Mouse (Mus musculus) adrenal gland, adult 8-10 months (tissue): Measurements from ENCODE around the gene Atp8b3. TPM values are rescaled to one million over a fixed set of nuclear protein-coding genes. Genes with fewer than 3 reads are reported as not detected.

Experiments
- DNase-seq: peaks from one replicate; pipeline ENCODE4 v3.0.0; 2022
- total RNA-seq, 4 experiments: library from RNA; stranded (reverse); gene quantifications; 2 replicates each; pipeline ENCODE4 v1.2.4; 2022

Atp8b3 gene
- total RNA-seq, 4 experiments from 2014 or later, result 1.2 to 3.0 (median 1.9) TPM

DNA sequence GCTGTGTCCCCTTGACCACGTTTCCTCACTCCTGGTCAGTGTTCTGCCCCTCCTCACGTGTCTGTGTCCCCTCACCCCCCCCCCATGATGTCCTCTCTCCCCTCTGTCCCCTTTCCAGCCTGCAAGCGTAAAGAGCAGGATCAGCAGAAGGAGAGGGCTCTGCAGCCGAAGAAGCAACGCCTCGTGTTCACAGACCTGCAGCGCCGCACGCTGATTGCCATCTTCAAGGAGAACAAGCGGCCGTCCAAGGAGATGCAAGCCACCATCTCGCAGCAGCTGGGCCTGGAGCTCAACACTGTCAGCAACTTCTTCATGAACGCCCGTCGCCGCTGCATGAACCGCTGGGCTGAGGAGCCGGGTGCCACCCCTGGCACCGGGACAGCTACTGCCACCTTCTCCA lies 25.2 kb downstream of the Atp8b3 start:
- DNase-seq, result no peak

DNA sequence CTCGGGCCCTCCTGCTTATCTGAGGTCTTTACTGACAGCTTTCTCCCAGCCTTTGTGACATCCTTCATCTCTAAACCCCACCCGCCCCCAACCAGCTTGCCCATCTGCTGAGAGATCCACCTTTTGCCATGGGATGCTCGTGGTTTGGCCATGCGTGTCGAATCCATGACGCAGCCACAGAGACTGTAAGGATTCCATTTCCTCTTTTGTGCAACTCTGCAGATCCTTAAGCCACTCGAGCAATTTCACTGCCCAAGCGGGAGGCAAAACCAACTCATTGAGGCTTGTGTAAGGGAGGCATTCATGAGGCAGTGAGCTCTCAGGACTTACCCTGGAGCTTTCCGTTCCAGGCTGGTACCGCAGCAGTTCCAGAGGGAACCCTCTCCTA lies 28.7 kb downstream of the Atp8b3 start:
- DNase-seq, result no peak

DNA sequence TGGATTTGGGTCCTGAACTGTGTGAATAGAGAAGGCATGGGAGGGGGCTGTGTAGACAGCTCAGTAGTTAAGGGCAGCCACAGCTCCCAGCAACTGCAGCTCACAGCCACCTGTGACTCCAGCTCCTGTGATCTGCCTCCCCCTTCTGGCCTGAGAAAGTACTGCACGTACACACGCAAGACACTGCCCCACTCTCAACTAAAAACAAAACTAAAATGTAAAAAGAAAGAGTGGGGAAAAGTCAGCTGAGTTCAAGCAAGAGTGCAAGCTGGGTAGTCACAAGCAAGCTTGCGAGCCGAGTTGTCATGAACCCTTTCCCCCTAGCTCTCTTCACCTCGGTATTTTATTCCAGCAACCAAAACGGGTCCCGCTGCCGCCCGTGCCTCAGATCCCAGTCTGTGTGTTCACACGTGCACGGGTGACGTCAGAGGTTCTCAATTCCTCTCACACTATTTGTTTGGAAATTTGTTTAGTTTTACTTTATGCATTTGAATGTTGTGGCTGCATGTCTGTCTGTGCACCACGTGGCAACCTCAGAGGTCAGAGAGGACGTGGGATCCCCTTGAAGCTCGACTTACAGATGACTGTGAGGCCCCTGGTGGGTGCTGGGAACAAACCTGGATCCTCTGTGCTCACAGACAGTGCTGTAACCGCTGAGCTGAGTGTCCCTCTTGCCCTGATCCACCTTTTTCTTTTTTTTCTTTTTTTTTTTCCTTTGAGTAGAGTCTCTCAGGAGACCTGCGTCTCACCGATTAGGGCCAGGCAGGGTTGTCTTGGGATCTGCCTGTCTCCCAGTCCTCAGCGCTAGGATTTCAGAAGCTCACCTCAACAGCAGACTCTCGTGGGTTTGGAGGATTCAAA lies 29.3 kb downstream of the Atp8b3 start:
- DNase-seq, result peak; percentile 52

DNA sequence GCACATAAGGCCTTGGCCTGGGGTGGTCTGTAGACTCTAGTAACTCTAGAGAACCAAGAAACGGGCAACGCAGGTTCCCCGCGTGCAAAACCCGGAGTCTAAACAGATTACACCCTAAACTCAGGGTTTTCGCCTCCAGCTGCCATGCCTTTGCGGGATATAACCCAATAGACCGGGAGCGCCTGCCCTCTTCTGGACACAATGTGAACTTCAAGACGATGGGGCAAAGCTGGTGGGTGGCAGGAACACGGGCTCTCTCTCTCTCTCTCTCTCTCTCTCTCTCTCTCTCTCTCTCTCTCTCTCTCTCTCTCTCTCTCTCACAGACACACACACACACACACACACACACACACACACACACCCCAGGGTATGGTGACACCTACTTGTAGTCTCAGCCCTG lies 32.7 kb downstream of the Atp8b3 start:
- peak; percentile 29 for DNase-seq

DNA sequence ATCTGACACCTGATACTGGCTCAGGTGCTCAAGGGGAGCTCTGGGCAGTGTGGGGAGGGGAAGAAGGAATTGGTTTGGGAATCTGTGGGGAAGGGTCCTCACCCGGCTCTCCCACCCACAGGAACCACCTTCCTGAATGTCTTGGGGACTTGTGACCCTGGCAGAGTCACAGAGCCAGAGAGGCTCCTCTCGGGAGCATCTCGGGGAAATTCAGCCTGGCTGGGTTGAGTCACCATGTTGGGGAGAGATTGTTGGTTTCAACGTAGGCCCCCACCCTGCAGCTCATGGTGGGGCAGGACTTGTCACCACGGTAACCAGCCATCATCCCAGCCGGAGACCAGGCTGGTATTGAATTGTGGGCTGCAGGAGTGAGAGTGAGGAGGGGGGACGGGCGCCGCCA lies 34.2 kb downstream of the Atp8b3 start:
- DNase-seq, result no peak

DNA sequence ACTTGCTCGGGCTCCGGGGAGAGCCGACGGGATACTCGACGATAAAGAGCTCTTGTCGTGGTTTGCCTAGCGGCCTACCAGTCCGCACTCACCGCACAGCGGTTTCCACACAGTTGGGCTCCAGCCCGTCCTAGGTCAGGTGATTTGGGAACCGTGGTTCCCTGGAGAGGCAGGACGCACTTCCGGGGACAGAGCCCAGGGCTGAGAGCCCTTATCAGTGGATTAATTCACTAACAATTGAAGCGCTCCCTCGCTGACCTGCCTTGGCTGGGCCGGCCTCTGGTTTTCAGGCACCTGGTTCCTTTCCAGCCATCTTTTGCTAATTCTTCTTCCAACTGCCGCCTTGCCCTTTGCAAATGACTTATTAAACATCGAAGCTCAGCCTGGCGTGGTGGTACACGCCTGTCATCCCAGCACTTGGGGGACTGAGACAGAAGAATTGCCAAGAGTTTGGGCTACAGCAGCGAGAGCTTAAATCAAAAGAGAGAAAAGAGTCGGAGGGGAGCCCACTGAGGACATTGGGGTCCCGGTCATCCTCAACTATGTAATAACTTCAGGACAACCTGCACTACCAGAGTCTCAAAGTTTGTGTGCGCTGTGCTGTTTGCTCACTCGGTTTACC lies 35.2 kb downstream of the Atp8b3 start:
- no peak for DNase-seq

DNA sequence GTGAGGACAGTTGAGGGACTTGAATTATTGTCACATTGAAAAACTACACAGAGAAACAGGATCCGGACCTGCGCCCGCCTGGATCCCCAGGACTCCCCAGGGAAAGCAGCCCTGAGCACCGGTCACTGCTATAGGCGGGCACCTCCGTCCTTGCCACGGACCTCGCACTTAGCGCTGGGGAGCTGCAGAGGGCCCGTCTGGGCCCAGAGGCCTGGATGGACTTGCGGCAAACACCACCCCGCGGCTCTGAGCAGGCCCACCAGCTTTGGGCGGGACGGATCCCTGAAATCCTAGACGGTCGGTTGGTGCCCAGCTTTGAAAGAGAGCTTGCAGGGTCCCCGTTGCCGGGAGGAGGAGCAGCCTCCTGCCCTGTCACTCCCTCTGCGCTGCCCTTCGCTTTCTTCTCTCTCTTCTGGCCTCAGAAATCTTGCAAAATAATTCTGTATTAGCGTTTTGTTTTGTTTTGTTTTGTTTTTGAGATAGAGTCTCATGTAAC lies 36.1 kb downstream of the Atp8b3 start:
- no peak for DNase-seq

DNA sequence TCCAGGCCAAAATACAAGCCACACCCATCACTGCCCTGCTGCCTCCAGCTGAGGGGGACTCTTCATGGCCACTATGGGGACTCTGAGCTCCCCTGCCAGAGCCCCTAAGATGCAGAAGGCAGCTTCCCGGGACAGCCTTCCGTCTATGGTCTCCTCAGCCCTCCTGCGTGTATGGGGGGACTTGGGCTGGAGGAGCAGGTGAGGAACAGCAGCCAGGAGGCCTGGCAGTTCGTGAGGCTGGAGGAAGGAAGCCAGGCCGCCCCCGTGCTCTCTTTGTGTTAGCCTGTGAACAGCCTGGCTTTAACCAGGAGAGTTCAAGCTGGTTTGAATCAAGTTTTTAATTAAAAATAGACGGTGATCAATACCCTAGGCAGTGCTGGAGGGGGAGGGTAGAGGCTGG lies 36.6 kb downstream of the Atp8b3 start:
- DNase-seq, result no peak

DNA sequence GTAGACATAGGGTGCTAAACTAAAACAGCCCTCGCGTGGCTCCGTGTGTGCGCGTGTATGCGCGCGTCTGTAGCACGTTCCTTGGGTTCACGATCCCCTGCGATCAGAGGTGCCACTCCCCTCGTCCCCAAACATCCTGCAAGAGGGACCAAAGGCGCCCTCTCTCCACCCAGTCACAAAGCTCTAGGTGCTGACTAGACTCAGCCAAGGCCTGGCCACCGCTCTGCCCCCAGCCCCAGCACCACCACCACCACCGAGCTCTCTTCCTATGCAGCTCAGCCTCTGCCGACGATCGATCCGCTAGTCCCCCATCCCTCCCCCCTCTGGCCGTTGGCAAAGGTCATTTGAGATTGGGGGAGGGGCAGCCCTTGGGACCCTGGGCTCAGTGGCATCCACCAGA lies 42.5 kb downstream of the Atp8b3 start:
- DNase-seq, result no peak

DNA sequence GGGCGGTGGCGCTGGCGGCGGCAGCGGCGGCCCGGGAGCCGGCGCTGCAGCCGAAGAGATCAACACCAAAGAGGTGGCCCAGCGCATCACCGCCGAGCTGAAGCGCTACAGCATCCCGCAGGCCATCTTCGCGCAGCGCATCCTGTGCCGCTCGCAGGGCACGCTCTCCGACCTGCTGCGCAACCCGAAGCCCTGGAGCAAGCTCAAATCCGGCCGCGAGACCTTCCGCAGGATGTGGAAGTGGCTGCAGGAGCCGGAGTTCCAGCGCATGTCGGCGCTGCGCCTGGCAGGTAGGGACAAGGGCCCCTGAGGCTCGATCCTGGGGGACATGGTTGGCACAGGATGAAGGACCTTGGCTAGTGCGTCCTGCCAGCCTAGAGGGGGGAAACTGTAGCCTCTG lies 43.0 kb downstream of the Atp8b3 start:
- DNase-seq, result no peak

DNA sequence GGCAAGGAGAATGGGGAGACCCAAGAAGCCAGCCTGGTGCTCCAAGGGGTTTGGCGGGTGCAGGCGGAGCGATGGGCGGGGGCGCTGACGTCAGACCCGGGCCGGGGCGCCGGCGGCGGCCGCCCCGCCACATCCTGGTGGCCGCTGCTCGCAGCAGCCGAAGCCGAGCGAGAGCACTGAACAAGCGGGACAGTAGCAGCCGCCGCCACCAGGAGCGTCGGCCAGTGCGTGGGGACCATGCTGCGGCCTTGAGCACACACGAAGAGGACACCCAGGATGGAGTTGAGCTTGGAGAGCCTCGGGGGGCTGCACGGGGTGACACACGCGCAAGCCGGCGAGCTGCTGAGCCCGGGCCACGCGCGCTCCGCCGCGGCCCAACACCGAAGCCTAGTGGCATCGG lies 44.2 kb downstream of the Atp8b3 start, which contains the start of gene Onecut3:
Gene Onecut3, plus strand, starts transcription at position 104 of the 400 bp plus-strand sequence.
- no peak for DNase-seq

DNA sequence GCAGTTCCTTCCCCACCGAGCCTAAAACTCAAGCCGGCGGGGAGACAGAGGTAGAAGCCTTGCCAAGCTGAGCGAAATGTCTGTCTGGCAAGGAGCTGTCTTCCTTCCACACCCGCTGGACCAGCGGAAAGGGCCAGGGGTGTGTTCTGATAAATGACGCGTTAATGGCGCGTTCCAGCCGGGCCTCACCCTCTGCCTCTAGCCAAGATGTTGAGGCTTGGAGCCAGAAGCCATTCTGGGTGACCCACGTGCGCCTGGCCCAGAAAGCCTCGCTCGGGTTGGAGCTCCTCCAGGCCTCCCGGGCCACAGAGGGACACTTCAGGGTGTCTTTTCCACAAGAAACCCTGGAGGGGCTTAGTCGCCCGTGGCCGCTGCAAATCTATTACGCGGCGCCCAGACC lies 48.9 kb downstream of the Atp8b3 start:
- DNase-seq, result peak; percentile 21

DNA sequence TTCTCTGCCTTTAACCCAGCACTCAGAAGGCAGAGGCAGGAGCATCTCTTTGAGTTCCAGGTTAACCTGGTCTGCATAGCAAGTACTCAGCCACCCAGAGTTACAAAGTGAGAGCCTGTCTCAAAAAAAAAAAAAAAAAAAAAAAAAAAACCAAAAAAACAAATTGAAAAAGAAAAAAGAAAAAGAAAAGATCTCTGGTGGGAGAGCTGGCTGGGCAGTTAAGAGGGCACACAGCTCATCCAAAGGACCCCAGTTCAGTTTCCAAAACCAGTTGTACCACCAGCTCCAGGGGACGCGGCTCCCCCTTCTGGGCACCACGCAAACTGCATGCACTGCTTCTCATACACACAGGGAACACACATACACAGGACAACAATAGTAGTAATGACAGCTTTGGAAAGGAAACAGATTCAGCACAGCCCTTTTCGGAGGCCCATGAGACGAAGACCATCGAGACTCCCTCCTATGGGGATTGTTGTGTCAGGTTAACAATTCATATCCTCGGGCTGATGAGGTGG lies 52.0 kb downstream of the Atp8b3 start:
- DNase-seq, result no peak

DNA sequence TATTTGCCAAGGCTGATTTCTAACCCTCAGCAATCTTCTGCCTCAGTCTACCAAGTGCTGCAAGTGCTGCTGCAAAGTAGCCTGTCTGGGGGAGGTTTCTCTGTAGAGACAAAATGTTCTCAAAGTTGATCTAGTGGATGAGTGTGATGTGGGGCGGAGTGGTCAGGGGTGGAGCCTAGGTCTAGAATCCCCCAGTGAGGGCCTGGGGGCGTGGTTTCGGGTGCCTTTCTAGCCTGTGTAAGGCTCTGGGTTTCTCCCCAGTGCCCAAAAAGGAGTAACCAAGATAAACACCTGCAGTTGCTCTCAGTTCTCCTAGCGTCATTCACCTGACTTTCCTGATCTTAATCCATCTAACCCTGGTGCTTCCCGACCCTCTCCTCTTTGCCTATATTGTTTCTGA lies 57.9 kb downstream of the Atp8b3 start:
- DNase-seq, result no peak

DNA sequence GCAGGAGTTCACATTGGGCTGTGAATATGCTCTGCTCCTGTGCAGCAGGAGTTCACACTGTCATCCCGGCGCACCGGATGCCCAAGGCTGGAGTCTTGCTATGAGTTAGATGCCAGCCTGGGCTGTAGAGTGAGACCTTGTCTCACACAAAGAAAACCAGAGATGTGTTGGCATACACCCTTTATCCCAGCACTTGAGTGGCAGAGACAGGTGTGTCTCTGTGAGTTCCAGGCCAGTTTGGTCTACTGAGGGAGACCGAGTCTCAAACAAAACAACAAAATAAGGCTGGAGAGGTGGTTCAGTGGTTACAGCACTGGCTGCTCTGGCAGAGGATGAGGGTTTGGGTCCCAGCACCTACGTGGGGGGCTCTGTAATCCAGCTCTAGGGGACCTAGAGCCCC lies 60.4 kb downstream of the Atp8b3 start:
- no peak for DNase-seq

DNA sequence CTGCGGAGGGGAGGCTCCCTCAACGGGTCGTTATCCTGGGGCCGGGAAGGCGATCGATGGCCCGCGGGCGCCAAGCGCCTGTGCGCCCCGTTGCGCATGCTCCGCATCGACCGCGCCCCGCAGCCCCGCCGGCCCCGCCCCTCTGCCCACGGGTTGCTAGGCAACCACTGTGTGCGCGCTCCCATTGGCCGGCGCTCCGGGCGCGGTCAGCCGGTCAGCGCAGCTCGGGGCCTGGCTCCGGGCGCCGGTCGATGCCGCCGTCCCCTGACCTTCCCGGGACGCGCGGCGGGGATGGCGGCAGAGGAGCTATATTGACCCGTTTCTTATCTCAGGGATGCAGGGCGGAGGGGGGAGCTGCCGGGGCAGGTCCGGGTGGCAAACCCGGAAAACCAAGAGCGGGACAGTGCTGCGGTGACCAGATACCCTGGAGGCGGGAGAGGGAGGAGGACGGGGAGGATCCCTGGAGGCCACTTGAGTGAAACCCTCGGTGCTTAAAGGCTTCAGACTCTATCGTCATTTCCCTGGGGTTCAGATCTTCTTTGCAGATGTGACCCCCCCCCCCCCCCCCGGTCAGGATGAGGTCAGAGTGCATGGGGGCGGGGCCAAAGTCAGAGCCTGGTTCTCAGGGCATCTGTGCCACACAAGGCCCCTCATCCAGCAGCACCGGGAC lies 63.5 kb downstream of the Atp8b3 start:
- DNase-seq, result peak; percentile 72

Other genes with a start within 250 kb of the Atp8b3 start
- 1,000 to 10,000 TPM; 1,106 to 1,181 (median 1,155) TPM for gene Rps15, start 246.7 kb downstream of the Atp8b3 start, total RNA-seq
- 1 to 10 TPM; 1.5 to 6.8 (median 4.3) TPM for gene Apc2, start 243.1 kb downstream of the Atp8b3 start, total RNA-seq
- 10 to 100 TPM; 34.7 to 40.0 (median 35.4) TPM for gene 2310011J03Rik, start 218.6 kb downstream of the Atp8b3 start, total RNA-seq
- gene Pcsk4, start 209.6 kb downstream of the Atp8b3 start, total RNA-seq, result 1 to 10 TPM; 3.5 to 8.2 (median 5.8) TPM
- gene Reep6, start 209.2 kb downstream of the Atp8b3 start, total RNA-seq, result 1 to 10 TPM; 5.1 to 6.6 (median 5.9) TPM
- 10 to 100 TPM in 2 of 4 experiments, 1 to 10 TPM in 2; 9.2 to 11.1 (median 10.3) TPM for gene Adamtsl5, start 190.7 kb downstream of the Atp8b3 start, total RNA-seq
- 1 to 10 TPM in 1 of 4 experiments, under 1 TPM in 3; 0.21 to 1.3 (median 0.41) TPM for gene Plk5, start 182.7 kb downstream of the Atp8b3 start, total RNA-seq
- gene Mex3d, start 151.5 kb downstream of the Atp8b3 start, total RNA-seq, result 10 to 100 TPM; 17.4 to 21.6 (median 20.8) TPM
- gene Mbd3, start 139.6 kb downstream of the Atp8b3 start, total RNA-seq, result 100 to 1,000 TPM; 147 to 161 (median 156) TPM
- 100 to 1,000 TPM; 515 to 715 (median 604) TPM for gene Uqcr11, start 132.3 kb downstream of the Atp8b3 start, total RNA-seq
- gene Tcf3, start 105.5 kb downstream of the Atp8b3 start, total RNA-seq, result 10 to 100 TPM; 56.7 to 75.7 (median 66.8) TPM
- gene Onecut3, start 44.3 kb downstream of the Atp8b3 start, total RNA-seq, result not detected
- 10 to 100 TPM; 54.2 to 60.1 (median 57.0) TPM for gene Rexo1, start 22.4 kb upstream of the Atp8b3 start, total RNA-seq
- gene Klf16, start 38.2 kb upstream of the Atp8b3 start, total RNA-seq, result 10 to 100 TPM; 12.7 to 15.4 (median 14.6) TPM
- 100 to 1,000 TPM in 1 of 4 experiments, 10 to 100 TPM in 3; 97.0 to 101 (median 97.8) TPM for gene Abhd17a, start 51.2 kb upstream of the Atp8b3 start, total RNA-seq
- 10 to 100 TPM; 58.7 to 79.9 (median 70.3) TPM for gene Scamp4, start 63.7 kb upstream of the Atp8b3 start, total RNA-seq
- 1 to 10 TPM; 1.8 to 4.7 (median 2.9) TPM for gene Adat3, start 63.8 kb upstream of the Atp8b3 start, total RNA-seq
- 1 to 10 TPM; 1.0 to 4.8 (median 3.5) TPM for gene Gm49322, start 66.9 kb upstream of the Atp8b3 start, total RNA-seq
- gene Csnk1g2, start 83.7 kb upstream of the Atp8b3 start, total RNA-seq, result 100 to 1,000 TPM; 157 to 173 (median 165) TPM
- gene Btbd2, start 117.9 kb upstream of the Atp8b3 start, total RNA-seq, result 10 to 100 TPM; 63.4 to 94.6 (median 79.1) TPM
- 100 to 1,000 TPM; 106 to 157 (median 123) TPM for gene Mknk2, start 139.0 kb upstream of the Atp8b3 start, total RNA-seq
- gene Mob3a, start 162.9 kb upstream of the Atp8b3 start, total RNA-seq, result 10 to 100 TPM; 16.2 to 33.5 (median 25.7) TPM
- 10 to 100 TPM; 19.3 to 46.2 (median 33.3) TPM for gene Izumo4, start 163.1 kb upstream of the Atp8b3 start, total RNA-seq
- 100 to 1,000 TPM in 2 of 4 experiments, 10 to 100 TPM in 2; 91.8 to 136 (median 113) TPM for gene Ap3d1, start 203.1 kb upstream of the Atp8b3 start, total RNA-seq
- 10 to 100 TPM; 35.0 to 78.6 (median 57.4) TPM for gene Dot1l, start 216.1 kb upstream of the Atp8b3 start, total RNA-seq